Mouse (Mus musculus) CD4-positive, CD25-positive, alpha-beta regulatory T cell (primary cell): ENCODE measurements around the gene Gm3043. TPM values are rescaled to one million over a fixed set of nuclear protein-coding genes. Genes with fewer than 3 reads are reported as not detected.

Source experiments
- polyA plus RNA-seq: library from polyadenylated mRNA; unstranded; fragments of 100-300 nt; shearing (Covaris generic); gene quantifications from one replicate; pipeline ENCODE4 v1.2.1, GENCODE M21; 2017

Gene Gm3043
- not detected for polyA plus RNA-seq

GRCm38 (mm10) chr14:3688483-3688882 is at the start of gene Gm3043:
Gene Gm3043 (plus strand): TSS chr14:3688783.

GRCm38 (mm10) chr14:3651730-3652129 is 36.9 kb upstream of the Gm3043 start, which contains the start of gene Gm3020:
Gene Gm3020 (plus strand): TSS chr14:3652030.

Other genes starting within 250 kb of the Gm3043 start
- not detected for gene Gm10408, start 239.4 kb upstream of the Gm3043 start, polyA plus RNA-seq
- gene Gm3012, start 54.3 kb upstream of the Gm3043 start, polyA plus RNA-seq = not detected
- 2.7 TPM for gene Gm3020, start 36.8 kb upstream of the Gm3043 start, polyA plus RNA-seq
- 0.26 TPM for gene Gm3002, start 121.3 kb downstream of the Gm3043 start, polyA plus RNA-seq
- gene Gm3033, start 157.5 kb downstream of the Gm3043 start, polyA plus RNA-seq = 0.25 TPM
- gene Gm2916, start 195.4 kb downstream of the Gm3043 start, polyA plus RNA-seq = not detected
- not detected for gene Gm3029, start 243.0 kb downstream of the Gm3043 start, polyA plus RNA-seq